In genomic region chr15:91048951-91049495, GRCm38 (mm10) we compare ENCODE assay signal across 7 mouse cellular contexts. TPM values are rescaled to one million over a fixed set of nuclear protein-coding genes. Genes with fewer than 3 reads are reported as not detected.
DNase-seq lines count a peak whose midpoint lies in the region; ATAC-seq and TF ChIP-seq lines count a peak whose summit lies in the region.

No protein-coding gene starts in this region.

- no peak for TF ChIP-seq CTCF in testis, adult 2 months (IDR thresholded peaks at IDR 0.05; ENCODE audit: control insufficient read depth, insufficient read depth, insufficient replicate concordance, low read depth, low read length)

- peak overlapping the region; percentile 89 for H3K4me3 ChIP-seq in testis, adult 2 months (ENCODE audit: control insufficient read depth, low read depth, low read length)
- H3K4me3 ChIP-seq in embryonic facial prominence, embryonic 10.5 days: peak overlapping the region; percentile 85
- H3K4me3 ChIP-seq in hindbrain, embryonic 11.5 days (ENCODE audit: low read depth, low read length): peak overlapping the region; percentile 98
- H3K4me3 ChIP-seq in limb, embryonic 14.5 days (replicated peaks; ENCODE audit: low read length): peak overlapping the region; percentile 87
- peak overlapping the region; percentile 95 for H3K4me3 ChIP-seq in neural tube, embryonic 13.5 days

- DNase-seq in testis, postnatal 10 days (ENCODE audit: low spot score): no peak
- DNase-seq in embryonic facial prominence, embryonic 10.5 days (ENCODE audit: low spot score): peak; percentile 58
- DNase-seq in hindbrain, embryonic 11.5 days (ENCODE audit: low spot score): peak; percentile 62
- no peak for DNase-seq in limb, embryonic 14.5 days (ENCODE audit: low spot score)
- DNase-seq in thymus, postnatal 25 days: no peak

- H3K27me3 ChIP-seq in testis, adult 2 months (ENCODE audit: control insufficient read depth, insufficient read depth, low read length): peaks cover 2% of the 10 kb centered on the region; the same call in 1 of the 2 replicates
- H3K27me3 ChIP-seq in embryonic facial prominence, embryonic 10.5 days (replicated peaks; ENCODE audit: low read depth, poor library complexity, severe bottlenecking): 0 out of 2 replicates have a peak, but pooled peaks cover 8% of the 10 kb centered on the region
- no peaks in the 10 kb centered on the region for H3K27me3 ChIP-seq in hindbrain, embryonic 11.5 days (ENCODE audit: control insufficient read depth, insufficient read depth, low read length)
- no peaks in the 10 kb centered on the region for H3K27me3 ChIP-seq in limb, embryonic 14.5 days (ENCODE audit: control insufficient read depth, insufficient read depth, low read length)
- no peaks in the 10 kb centered on the region for H3K27me3 ChIP-seq in neural tube, embryonic 13.5 days

- 1% methylated on average over 47 of the region's 47 CpGs for WGBS in embryonic facial prominence, embryonic 10.5 days
- 2% methylated on average over 38 of the region's 47 CpGs for WGBS in hindbrain, embryonic 11.5 days
- WGBS in limb, embryonic 14.5 days: 2% methylated on average over 25 of the region's 47 CpGs
- under 1% methylated on average over 47 of the region's 47 CpGs for WGBS in neural tube, embryonic 13.5 days

- no peak for TF ChIP-seq POLR2A in testis, adult 2 months (IDR thresholded peaks at IDR 0.05; ENCODE audit: control insufficient read depth, low read depth, low read length)
- no peak for TF ChIP-seq POLR2A in limb, embryonic 14.5 days (IDR thresholded peaks at IDR 0.05; ENCODE audit: borderline replicate concordance, extremely low read depth, insufficient read depth, insufficient read length)

- no peaks in the 10 kb centered on the region for H3K9me3 ChIP-seq in embryonic facial prominence, embryonic 10.5 days
- H3K9me3 ChIP-seq in hindbrain, embryonic 11.5 days (ENCODE audit: control insufficient read depth, low read length): no peaks in the 10 kb centered on the region
- no peaks in the 10 kb centered on the region for H3K9me3 ChIP-seq in limb, embryonic 14.5 days (ENCODE audit: control insufficient read depth, low read length)
- no peaks in the 10 kb centered on the region for H3K9me3 ChIP-seq in neural tube, embryonic 13.5 days

- ATAC-seq in hindbrain, embryonic 11.5 days (ENCODE audit: low FRiP score): peak; percentile 50
- no peak; the same call in 1 of the 2 replicates for ATAC-seq in limb, embryonic 14.5 days (ENCODE audit: low FRiP score, low read depth)
- ATAC-seq in neural tube, embryonic 13.5 days (ENCODE audit: low read depth): peak; percentile 71

- peak overlapping the region; percentile 96 for H3K9ac ChIP-seq in hindbrain, embryonic 11.5 days (ENCODE audit: low read depth, low read length)
- H3K9ac ChIP-seq in limb, embryonic 14.5 days (ENCODE audit: low read depth, low read length, severe bottlenecking): peak overlapping the region; percentile 74
- H3K9ac ChIP-seq in neural tube, embryonic 13.5 days: peak overlapping the region; percentile 99

- peak overlapping the region; percentile 87 for H3K4me2 ChIP-seq in hindbrain, embryonic 11.5 days (replicated peaks; ENCODE audit: low read depth, low read length)
- peak overlapping the region; percentile 93 for H3K4me2 ChIP-seq in limb, embryonic 14.5 days (replicated peaks; ENCODE audit: low read depth, low read length, severe bottlenecking)
- H3K4me2 ChIP-seq in neural tube, embryonic 13.5 days: peak overlapping the region; percentile 80

- H3K36me3 ChIP-seq in testis, adult 2 months (ENCODE audit: control insufficient read depth, insufficient read depth, low read length): no peaks in the 10 kb centered on the region
- H3K36me3 ChIP-seq in embryonic facial prominence, embryonic 10.5 days (replicated peaks): no peaks in the 10 kb centered on the region
- H3K36me3 ChIP-seq in hindbrain, embryonic 11.5 days (ENCODE audit: control insufficient read depth, insufficient read depth, low read length): no peaks in the 10 kb centered on the region
- no peaks in the 10 kb centered on the region for H3K36me3 ChIP-seq in limb, embryonic 14.5 days (ENCODE audit: control insufficient read depth, insufficient read depth, low read length)
- no peaks in the 10 kb centered on the region for H3K36me3 ChIP-seq in neural tube, embryonic 13.5 days

- H3K4me1 ChIP-seq in testis, adult 2 months (ENCODE audit: control insufficient read depth, insufficient read depth, low read length): peaks cover 8% of the 10 kb centered on the region
- peaks cover 14% of the 10 kb centered on the region for H3K4me1 ChIP-seq in embryonic facial prominence, embryonic 10.5 days
- H3K4me1 ChIP-seq in hindbrain, embryonic 11.5 days (replicated peaks; ENCODE audit: control insufficient read depth, insufficient read depth, low read length): 0 out of 2 replicates have a peak, but pooled peaks cover 2% of the 10 kb centered on the region
- H3K4me1 ChIP-seq in limb, embryonic 14.5 days (ENCODE audit: control insufficient read depth, insufficient read depth, low read length): no peaks in the 10 kb centered on the region
- peaks cover 44% of the 10 kb centered on the region for H3K4me1 ChIP-seq in neural tube, embryonic 13.5 days (replicated peaks)

- peak overlapping the region; percentile 77 for H3K27ac ChIP-seq in testis, adult 2 months (ENCODE audit: control insufficient read depth, insufficient read depth, low read depth, low read length)
- H3K27ac ChIP-seq in embryonic facial prominence, embryonic 10.5 days (replicated peaks): peak overlapping the region; percentile 93
- peak overlapping the region; percentile 100 for H3K27ac ChIP-seq in hindbrain, embryonic 11.5 days (ENCODE audit: low read depth, low read length)
- H3K27ac ChIP-seq in limb, embryonic 14.5 days (replicated peaks; ENCODE audit: low read depth, low read length): no peak overlapping the region
- peak overlapping the region; percentile 100 for H3K27ac ChIP-seq in neural tube, embryonic 13.5 days (replicated peaks)

RNA-seq across cellular contexts. Expression of gene Kif21a, which starts 0.7 kb away (rescaled TPM):
- polyA plus RNA-seq in testis, adult 2 months (2012; rRNA removed): 7.2 and 8.6 TPM in 2 replicates
- polyA plus RNA-seq in embryonic facial prominence, embryonic 10.5 days (2016; fragmentation: Nextera tagmentation; extraction: Ambion mirVana): 9.2 and 11.5 TPM in 2 replicates
- 51.6 and 56.3 TPM in 2 replicates for polyA plus RNA-seq in hindbrain, embryonic 11.5 days (2014; fragmentation: Nextera tagmentation; extraction: Ambion mirVana)
- 8.6 and 13.7 TPM in 2 replicates for polyA plus RNA-seq in limb, embryonic 14.5 days (2012; rRNA removed)
- 8.5 and 10.0 TPM in 2 replicates for polyA plus RNA-seq in limb, embryonic 14.5 days (2014; fragmentation: Nextera tagmentation; extraction: Ambion mirVana)
- polyA plus RNA-seq in neural tube, embryonic 13.5 days (2015; fragmentation: Nextera tagmentation; extraction: Ambion mirVana): 42.0 and 46.0 TPM in 2 replicates

Comparison
In these comparisons a context has a peak if more than half of its experiments do, and no peak if none do; other contexts are left out.
1. DNase-seq: peak in embryonic facial prominence, embryonic 10.5 days (single experiment) and hindbrain, embryonic 11.5 days (single experiment); none in testis, postnatal 10 days (single experiment), limb, embryonic 14.5 days (single experiment) and thymus, postnatal 25 days (single experiment).
2. Peak in every context shown above with its lines, with median percentiles within 50 percentile points of each other: H3K4me3 ChIP-seq, H3K4me2 ChIP-seq and H3K9ac ChIP-seq.